Mouse (Mus musculus) gastrocnemius, postnatal 4 days (tissue): ENCODE results near the gene Zfp358. TPM values are rescaled to one million over a fixed set of nuclear protein-coding genes. Genes with fewer than 3 reads are reported as not detected.

Source experiments
- total RNA-seq, 2 experiments: library from RNA; stranded (reverse); gene quantifications; 2 replicates each; pipeline ENCODE4 v1.2.3; 2021

Gene Zfp358
- total RNA-seq, 2 experiments from 2014 or later: 22.3 to 23.6 TPM

Other genes starting within 250 kb of the Zfp358 start
- 10 to 100 TPM; 71.0 to 73.6 TPM for gene Insr, start 213.5 kb upstream of the Zfp358 start, total RNA-seq
- under 1 TPM; 0.39 to 0.49 TPM for gene A430078G23Rik, start 139.7 kb upstream of the Zfp358 start, total RNA-seq
- 10 to 100 TPM; 16.9 to 17.3 TPM for gene Arhgef18, start 100.1 kb upstream of the Zfp358 start, total RNA-seq
- gene Pex11g, start 25.5 kb upstream of the Zfp358 start, total RNA-seq: 1 to 10 TPM; 3.1 to 5.9 TPM
- gene Tex45, start 22.3 kb upstream of the Zfp358 start, total RNA-seq: under 1 TPM in 1 of 2 experiments, not detected in 1; 0.16 TPM
- 10 to 100 TPM; 22.8 to 26.7 TPM for gene Mcoln1, start 7.3 kb downstream of the Zfp358 start, total RNA-seq
- 10 to 100 TPM; 15.8 to 20.6 TPM for gene Pnpla6, start 22.2 kb downstream of the Zfp358 start, total RNA-seq
- gene C330021F23Rik, start 74.9 kb downstream of the Zfp358 start, total RNA-seq: not detected
- 1 to 10 TPM; 1.8 to 2.6 TPM for gene Camsap3, start 94.2 kb downstream of the Zfp358 start, total RNA-seq
- gene Xab2, start 128.2 kb downstream of the Zfp358 start, total RNA-seq: 10 to 100 TPM; 21.1 to 23.2 TPM
- gene Pet100, start 128.4 kb downstream of the Zfp358 start, total RNA-seq: 10 to 100 TPM; 59.7 to 70.0 TPM
- gene Pcp2, start 132.4 kb downstream of the Zfp358 start, total RNA-seq: under 1 TPM in 1 of 2 experiments, not detected in 1; 0.65 TPM
- gene Stxbp2, start 137.8 kb downstream of the Zfp358 start, total RNA-seq: 1 to 10 TPM; 3.1 to 7.2 TPM
- gene Retn, start 162.6 kb downstream of the Zfp358 start, total RNA-seq: 10 to 100 TPM in 1 of 2 experiments, 1 to 10 TPM in 1; 7.6 to 11.6 TPM
- gene Mcemp1, start 172.6 kb downstream of the Zfp358 start, total RNA-seq: under 1 TPM; 0.25 to 0.52 TPM
- 1 to 10 TPM; 2.5 to 2.9 TPM for gene Fcor, start 179.2 kb downstream of the Zfp358 start, total RNA-seq
- 10 to 100 TPM; 25.9 to 27.8 TPM for gene Trappc5, start 183.2 kb downstream of the Zfp358 start, total RNA-seq
- under 1 TPM; 0.67 to 0.86 TPM for gene Fcer2a, start 201.0 kb downstream of the Zfp358 start, total RNA-seq
- gene Clec4g, start 227.5 kb downstream of the Zfp358 start, total RNA-seq: under 1 TPM in 1 of 2 experiments, not detected in 1; 0.21 TPM